Mouse (Mus musculus) ES-E14 (cell line): Measurements from ENCODE around the gene Nipal1. TPM values are rescaled to one million over a fixed set of nuclear protein-coding genes. Genes with fewer than 3 reads are reported as not detected.

ENCODE experiments used
- DNase-seq: peaks from one replicate; pipeline ENCODE4 v3.0.0-alpha.2; 2013; ENCODE audit warnings: low read depth, low spot score
- H3K27ac ChIP-seq: 2 replicates; pipeline ENCODE4 v1.5.1; 2012; ENCODE audit warnings: low read depth, mild to moderate bottlenecking, low read length, moderate library complexity, mixed read lengths; ENCODE audit not compliant: poor library complexity, insufficient read depth, severe bottlenecking
- H3K36me3 ChIP-seq: 2 replicates; pipeline ENCODE4 v1.6.1; 2012; ENCODE audit warnings: mild to moderate bottlenecking, low read length, moderate library complexity, mixed read lengths; ENCODE audit not compliant: control insufficient read depth, poor library complexity, insufficient read depth, severe bottlenecking
- H3K4me1 ChIP-seq, 2 experiments: fragments of 150-350 bp in 1 of 2; sonication (generic) in 1 of 2; 2 replicates each; pipeline ENCODE4 v1.6.1; 2012; ENCODE audit warnings: low read length in 2 of 2, mild to moderate bottlenecking in 1 of 2, mixed read lengths in 1 of 2; ENCODE audit not compliant: control insufficient read depth in 2 of 2, insufficient read depth in 2 of 2, poor library complexity in 1 of 2
- H3K4me3 ChIP-seq, 2 experiments: fragments of 150-350 bp in 1 of 2; sonication (generic) in 1 of 2; 2 replicates each; pipeline ENCODE4 v1.5.1; 2012; ENCODE audit warnings: low read length in 2 of 2, low read depth in 1 of 2, mild to moderate bottlenecking in 1 of 2, mixed read lengths in 1 of 2; ENCODE audit not compliant: insufficient read depth in 1 of 2, poor library complexity in 1 of 2, severe bottlenecking in 1 of 2
- H3K9ac ChIP-seq: 2 replicates; pipeline ENCODE4 v1.6.1; 2012; ENCODE audit warnings: low read depth, mild to moderate bottlenecking, low read length, mixed read lengths; ENCODE audit not compliant: poor library complexity, insufficient read depth, severe bottlenecking
- H3K9me3 ChIP-seq: fragments of 150-350 bp; sonication (generic); 2 replicates; pipeline ENCODE4 v1.6.1; 2012; ENCODE audit warnings: low read depth, mild to moderate bottlenecking, low read length; ENCODE audit not compliant: control insufficient read depth, insufficient read depth
- CHD2 ChIP-seq: IDR thresholded peaks from 2 replicates; pipeline ENCODE4 v1.6.1; 2014; ENCODE audit warnings: mild to moderate bottlenecking, low read depth, low read length, inconsistent platforms
- HCFC1 ChIP-seq: IDR thresholded peaks from 2 replicates; pipeline ENCODE4 v1.6.1; 2012; ENCODE audit warnings: low read length, inconsistent platforms, borderline replicate concordance; ENCODE audit not compliant: insufficient read depth
- MAFK ChIP-seq: IDR thresholded peaks from 2 replicates; pipeline ENCODE4 v1.6.1; 2014; ENCODE audit warnings: mild to moderate bottlenecking, low read depth, low read length, inconsistent platforms; ENCODE audit not compliant: insufficient read depth
- ZC3H11A ChIP-seq: IDR thresholded peaks from 2 replicates; pipeline ENCODE4 v1.6.1; 2012; ENCODE audit warnings: low read depth, mild to moderate bottlenecking, inconsistent platforms, low read length, borderline replicate concordance
- ZNF384 ChIP-seq: IDR thresholded peaks from 2 replicates; pipeline ENCODE4 v1.6.1; 2012; ENCODE audit warnings: low read depth, low read length, inconsistent platforms
- in situ Hi-C, 2 experiments: fragments of 600-800 bp; cut with MboI; formaldehyde crosslinking; loops; one replicate each; pipeline ENCODE4 v1.15.1; 2025; ENCODE audit warnings: low sequenced_read_pairs in 2 of 2, inconsistent platforms in 1 of 2; ENCODE audit not compliant: unreplicated experiment in 2 of 2
- total RNA-seq: library from RNA; depleted of rRNA; stranded (reverse); fragments of 300-350 nt; gene quantifications from 2 replicates; pipeline ENCODE4 v1.2.3, GENCODE M21; 2012

Nipal1 gene
- total RNA-seq, 1 experiment: 0.22 TPM

- in situ Hi-C loops: no loop called here
- H3K4me3 ChIP-seq: no peak overlapping the region
- H3K9me3 ChIP-seq: no peaks in the 10 kb centered on the region
- TF ChIP-seq ZNF384 (no peak), MAFK (no peak), ZC3H11A (no peak), HCFC1 (no peak), CHD2 (no peak)
- peaks cover 1 to 5% of the 10 kb centered on the region in 2 experiments; a peak in 2 of 4 replicates for H3K4me1 ChIP-seq
- H3K36me3 ChIP-seq: no peaks in the 10 kb centered on the region
- no peak for DNase-seq
- H3K9ac ChIP-seq: no peak overlapping the region
- H3K27ac ChIP-seq: no peak overlapping the region
These were observed 3.9 kb upstream of the Nipal1 start for GRCm38 (mm10) chr5:72643655-72644054.

DNA sequence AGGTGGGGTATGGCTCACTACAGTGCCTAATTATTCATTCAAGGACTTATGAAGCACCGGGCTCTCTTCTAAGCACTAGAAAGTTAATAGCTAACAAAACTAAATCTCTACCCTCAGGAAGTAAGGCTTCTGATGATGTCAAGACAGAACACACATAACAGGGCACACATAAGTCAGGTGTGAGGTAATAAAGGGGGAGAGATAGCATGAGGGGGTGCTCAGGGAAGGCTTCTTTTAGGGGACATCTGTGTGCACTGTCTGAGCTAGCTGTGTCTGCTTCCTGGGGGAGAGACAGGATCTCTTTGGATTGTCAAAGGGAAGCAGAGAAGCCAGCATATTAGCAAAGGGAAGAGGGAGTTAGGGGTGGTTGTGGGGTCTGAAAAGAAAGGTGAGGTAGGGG, 3.4 kb upstream of the Nipal1 start, which contains the start of gene Cnga1:
Gene Cnga1 (minus strand): TSS at position 101 of the 400 bp plus-strand sequence.
- Histone ChIP-seq H3K36me3 (no peaks in the 10 kb centered on the region), H3K27ac (no peak within 1 kb of the TSS), H3K9me3 (no peaks in the 10 kb centered on the region), H3K4me1 (peaks cover 1 to 5% of the 10 kb centered on the region in 2 experiments; a peak in 2 of 4 replicates), H3K4me3 (no peak within 1 kb of the TSS), H3K9ac (no peak within 1 kb of the TSS)
- no peak for DNase-seq
- in situ Hi-C loops: no loop called here
- TF ChIP-seq MAFK (no peak), CHD2 (no peak), HCFC1 (no peak), ZNF384 (no peak), ZC3H11A (no peak)

DNA sequence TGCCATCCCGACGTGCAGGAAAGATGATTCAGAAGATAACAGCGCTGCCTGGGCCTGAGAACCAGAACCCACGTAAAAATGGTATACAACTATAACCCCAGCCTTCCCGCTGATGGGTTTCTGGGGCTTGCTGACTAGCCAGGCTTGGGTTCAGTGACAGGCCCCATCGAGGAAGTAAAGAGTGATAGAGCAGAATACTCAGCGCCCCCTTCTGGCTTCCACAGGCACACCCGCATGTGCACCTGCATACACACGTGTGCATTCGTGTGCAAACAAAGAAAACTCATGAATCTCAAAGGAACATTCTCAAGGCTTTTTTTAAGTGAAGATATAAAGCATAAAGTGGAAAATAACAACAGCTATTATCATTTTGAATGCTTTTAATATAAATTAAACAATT, 1.5 kb upstream of the Nipal1 start:
- no peak for TF ChIP-seq HCFC1
- Histone ChIP-seq H3K36me3 (no peaks in the 10 kb centered on the region), H3K9me3 (no peaks in the 10 kb centered on the region), H3K4me3 (no peak overlapping the region), H3K27ac (no peak overlapping the region), H3K4me1 (peaks cover 1 to 5% of the 10 kb centered on the region in 2 experiments; a peak in 2 of 4 replicates), H3K9ac (no peak overlapping the region)
- in situ Hi-C loops: no loop called here
- DNase-seq: peak; percentile 38

- Histone ChIP-seq H3K4me1 (peaks cover 1 to 5% of the 10 kb centered on the region in 2 experiments; a peak in 2 of 4 replicates), H3K36me3 (no peaks in the 10 kb centered on the region), H3K27ac (no peak overlapping the region), H3K4me3 (peak overlapping the region in 1 of 2 experiments; percentile 60; a peak in 2 of 4 replicates), H3K9ac (no peak overlapping the region), H3K9me3 (no peaks in the 10 kb centered on the region)
- no peak for DNase-seq
- no peak for TF ChIP-seq MAFK
- no peak for TF ChIP-seq CHD2
- TF ChIP-seq HCFC1: no peak
- TF ChIP-seq ZNF384: no peak
- TF ChIP-seq ZC3H11A: no peak
- in situ Hi-C loops: no loop called here
These were observed 599 bp upstream of the Nipal1 start for GRCm38 (mm10) chr5:72646996-72647395.
